Mouse (Mus musculus) myocyte (in vitro differentiated cells): ENCODE data around the gene Rph3a. TPM values are rescaled to one million over a fixed set of nuclear protein-coding genes. Genes with fewer than 3 reads are reported as not detected.

ENCODE experiments used
- H3K27me3 ChIP-seq: one replicate; pipeline ENCODE4 v1.6.1; 2011; ENCODE audit not compliant: control insufficient read depth, insufficient read depth, insufficient read length
- H3K36me3 ChIP-seq: one replicate; pipeline ENCODE4 v1.6.1; 2011; ENCODE audit not compliant: control insufficient read depth, insufficient read depth
- H3K4me2 ChIP-seq: one replicate; pipeline ENCODE4 v1.6.1; 2011; ENCODE audit warnings: low read depth, control low read depth
- H3K4me3 ChIP-seq: one replicate; pipeline ENCODE4 v1.5.1; 2011; ENCODE audit warnings: mild to moderate bottlenecking, control low read depth, moderate library complexity
- H3K79me2 ChIP-seq: one replicate; pipeline ENCODE4 v1.6.1; 2011; ENCODE audit not compliant: control insufficient read depth, insufficient read depth
- H3ac ChIP-seq: one replicate; pipeline ENCODE4 v1.6.1; 2011; ENCODE audit not compliant: control insufficient read depth, insufficient read length
- CEBPB ChIP-seq: IDR thresholded peaks from 2 replicates; pipeline ENCODE4 v1.6.1; 2011; ENCODE audit warnings: mild to moderate bottlenecking, moderate library complexity; ENCODE audit not compliant: poor library complexity, insufficient read depth, severe bottlenecking
- E2F4 ChIP-seq: IDR thresholded peaks from one replicate; pipeline ENCODE4 v1.6.1; 2011; ENCODE audit warnings: mild to moderate bottlenecking, control low read depth, moderate library complexity; ENCODE audit not compliant: insufficient read depth
- MAX ChIP-seq: IDR thresholded peaks from one replicate; pipeline ENCODE4 v1.6.1; 2011; ENCODE audit warnings: low read depth, mild to moderate bottlenecking, control low read depth
- MYOD1 ChIP-seq, 3 experiments: IDR thresholded peaks; one replicate each; pipeline ENCODE4 v1.6.1; 2011; ENCODE audit warnings: control low read depth in 2 of 3, low read depth in 2 of 3, mild to moderate bottlenecking in 2 of 3, moderate library complexity in 1 of 3; ENCODE audit not compliant: insufficient read length in 2 of 3, control insufficient read depth in 1 of 3
- MYOG ChIP-seq, 3 experiments: IDR thresholded peaks; one replicate each; pipeline ENCODE4 v1.6.1; 2011; ENCODE audit warnings: control low read depth in 2 of 3, low read depth in 2 of 3, mild to moderate bottlenecking in 2 of 3; ENCODE audit not compliant: insufficient read length in 2 of 3, control insufficient read depth in 1 of 3, insufficient read depth in 1 of 3
- POLR2A ChIP-seq: IDR thresholded peaks from one replicate; pipeline ENCODE4 v1.6.1; 2011; ENCODE audit warnings: low read depth, mild to moderate bottlenecking, control low read depth, moderate library complexity; ENCODE audit not compliant: insufficient read length
- POLR2AphosphoS2 ChIP-seq: IDR thresholded peaks from one replicate; pipeline ENCODE4 v1.6.1; 2011; ENCODE audit warnings: low read depth, control low read depth; ENCODE audit not compliant: insufficient read length
- REST ChIP-seq: IDR thresholded peaks from one replicate; pipeline ENCODE4 v1.6.1; 2011; ENCODE audit warnings: mild to moderate bottlenecking, control low read depth, moderate library complexity; ENCODE audit not compliant: insufficient read depth, insufficient read length
- SRF ChIP-seq: IDR thresholded peaks from one replicate; pipeline ENCODE4 v1.6.1; 2011; ENCODE audit warnings: low read depth; ENCODE audit not compliant: control insufficient read depth, insufficient read length
- TCF12 ChIP-seq: IDR thresholded peaks from one replicate; pipeline ENCODE4 v1.6.1; 2011; ENCODE audit warnings: mild to moderate bottlenecking, control low read depth; ENCODE audit not compliant: poor library complexity, insufficient read depth, severe bottlenecking
- TCF3 ChIP-seq: IDR thresholded peaks from one replicate; pipeline ENCODE4 v1.6.1; 2011; ENCODE audit warnings: low read depth, control low read depth; ENCODE audit not compliant: insufficient read length
- USF1 ChIP-seq: IDR thresholded peaks from one replicate; pipeline ENCODE4 v1.6.1; 2011; ENCODE audit warnings: low read depth, mild to moderate bottlenecking, control low read depth, moderate library complexity
- polyA plus RNA-seq: library from polyadenylated mRNA; unstranded; fragments of >200 nt; fragmentation: generic; extraction: Trizol; gene quantifications from one replicate; pipeline ENCODE4 v1.2.1, GENCODE M21; 2012; ENCODE audit warnings: missing spikeins

Gene Rph3a
- polyA plus RNA-seq, 1 experiment, result 0.05 TPM

GRCm38 (mm10) chr5:120890991-120891390, 118.9 kb downstream of the Rph3a start:
- no peak overlapping the region for H3ac ChIP-seq
- H3K36me3 ChIP-seq, result no peaks in the 10 kb centered on the region

More at GRCm38 (mm10) chr5:120890991-120891390, 118.9 kb downstream of the Rph3a start:
- Histone ChIP-seq H3K4me2 (no peak overlapping the region), H3K27me3 (no peaks in the 10 kb centered on the region), H3K4me3 (no peak overlapping the region), H3K79me2 (no peaks in the 10 kb centered on the region)
- TF ChIP-seq MYOG (IDR thresholded peaks at IDR 0.05; ENCODE audit: control insufficient read depth in 1 of 3, insufficient read depth in 1 of 3, insufficient read length in 2 of 3, low read depth in 2 of 3) (no peak), MAX (no peak), TCF3 (no peak), CEBPB (no peak), REST (no peak), TCF12 (no peak), MYOD1 (IDR thresholded peaks at IDR 0.05; ENCODE audit: control insufficient read depth in 1 of 3, insufficient read length in 2 of 3, low read depth in 2 of 3) (no peak), SRF (no peak), USF1 (no peak), POLR2A (no peak), E2F4 (no peak), POLR2AphosphoS2 (no peak)

Other genes starting within 250 kb of the Rph3a start
- 0.01 TPM for gene Oas3, start 232.4 kb downstream of the Rph3a start, polyA plus RNA-seq
- not detected for gene Oas1e, start 214.6 kb downstream of the Rph3a start, polyA plus RNA-seq
- 0.01 TPM for gene Oas1c, start 197.6 kb downstream of the Rph3a start, polyA plus RNA-seq
- not detected for gene Oas1f, start 162.7 kb downstream of the Rph3a start, polyA plus RNA-seq
- gene Oas1h, start 148.7 kb downstream of the Rph3a start, polyA plus RNA-seq, result not detected
- not detected for gene Oas1g, start 122.5 kb downstream of the Rph3a start, polyA plus RNA-seq
- 0.06 TPM for gene Oas1a, start 102.6 kb downstream of the Rph3a start, polyA plus RNA-seq
- gene Oas1d, start 95.6 kb downstream of the Rph3a start, polyA plus RNA-seq, result not detected
- 78.7 TPM for gene Ptpn11, start 181.3 kb upstream of the Rph3a start, polyA plus RNA-seq
- gene Rpl6, start 194.4 kb upstream of the Rph3a start, polyA plus RNA-seq, result 1,361 TPM
- gene Hectd4, start 210.1 kb upstream of the Rph3a start, polyA plus RNA-seq, result 6.6 TPM